Mouse (Mus musculus) CH12.LX (cell line): ENCODE results near the gene Vmn2r86. TPM values are rescaled to one million over a fixed set of nuclear protein-coding genes. Genes with fewer than 3 reads are reported as not detected.
"Not testable (repeated sequence)": the region's sequence is repeated elsewhere in the genome, so short reads cannot be mapped to it uniquely, and the experiment has no call there.

Experiments used
- DNase-seq: peaks from one replicate; pipeline ENCODE4 v3.0.0-alpha.2; 2013; ENCODE audit errors: extremely low read depth
- H3K27ac ChIP-seq: 2 replicates; pipeline ENCODE4 v1.5.1; 2012; ENCODE audit warnings: low read depth, mild to moderate bottlenecking, control low read depth, moderate library complexity; ENCODE audit not compliant: insufficient read depth
- H3K27me3 ChIP-seq: replicated peaks from 2 replicates; pipeline ENCODE3; 2012; ENCODE audit warnings: inconsistent platforms
- H3K36me3 ChIP-seq, 2 experiments: replicated peaks in 1 of 2; 2 replicates each; pipeline versions ENCODE3 to v1.6.1; 2012; ENCODE audit warnings: inconsistent platforms in 1 of 2, low read length in 1 of 2, mild to moderate bottlenecking in 1 of 2, mixed read lengths in 1 of 2, moderate library complexity in 1 of 2; ENCODE audit not compliant: control insufficient read depth in 1 of 2, insufficient read depth in 1 of 2
- H3K4me1 ChIP-seq, 2 experiments: 2 replicates each; pipeline ENCODE4 v1.6.1; 2012; ENCODE audit warnings: inconsistent platforms in 1 of 2, moderate library complexity in 1 of 2; ENCODE audit not compliant: insufficient read depth in 2 of 2, control insufficient read depth in 1 of 2
- H3K4me2 ChIP-seq: 2 replicates; pipeline ENCODE4 v1.6.1; 2012; ENCODE audit warnings: low read depth, mild to moderate bottlenecking, control low read depth; ENCODE audit not compliant: poor library complexity, insufficient read depth, severe bottlenecking
- H3K4me3 ChIP-seq, 3 experiments: fragments of 150-350 bp in 1 of 3; sonication (generic) in 1 of 3; replicated peaks in 1 of 3; 2 replicates each; pipeline versions ENCODE3 to v1.5.1; 2011 to 2012; ENCODE audit warnings: low read depth in 2 of 3, low read length in 2 of 3, mild to moderate bottlenecking in 2 of 3, moderate library complexity in 2 of 3, control low read depth in 1 of 3, improper control_type of control experiment in 1 of 3, inconsistent platforms in 1 of 3, mixed read lengths in 1 of 3; ENCODE audit not compliant: poor library complexity in 1 of 3
- H3K79me2 ChIP-seq: replicated peaks from 2 replicates; pipeline ENCODE4 v1.6.1; 2012; ENCODE audit warnings: mild to moderate bottlenecking, moderate library complexity; ENCODE audit not compliant: control insufficient read depth, poor library complexity, insufficient read depth, severe bottlenecking; ENCODE audit errors: extremely low read depth
- H3K9ac ChIP-seq: 2 replicates; pipeline ENCODE4 v1.6.1; 2012; ENCODE audit warnings: low read depth, mild to moderate bottlenecking, control low read depth, moderate library complexity; ENCODE audit not compliant: insufficient read depth
- H3K9me3 ChIP-seq: replicated peaks from 2 replicates; pipeline ENCODE3; 2012; ENCODE audit warnings: low read length, inconsistent platforms, mixed read lengths
- CTCF ChIP-seq, 2 experiments: IDR thresholded peaks in 1 of 2; conservative IDR thresholded peaks in 1 of 2; 2 replicates each; pipeline ENCODE4 v1.5.1; 2011 to 2012; ENCODE audit warnings: low read depth in 2 of 2, low read length in 2 of 2, improper control_type of control experiment in 1 of 2, inconsistent platforms in 1 of 2, mild to moderate bottlenecking in 1 of 2, moderate library complexity in 1 of 2
- GABPA ChIP-seq: IDR thresholded peaks from 2 replicates; pipeline ENCODE4 v1.6.1; 2012; ENCODE audit warnings: low read depth, low read length, improper control_type of control experiment, inconsistent platforms; ENCODE audit not compliant: insufficient replicate concordance
- IRF4 ChIP-seq: IDR thresholded peaks from 2 replicates; pipeline ENCODE4 v1.6.1; 2014; ENCODE audit warnings: low read depth, mild to moderate bottlenecking, inconsistent platforms, low read length, improper control_type of control experiment
- JUN ChIP-seq: IDR thresholded peaks from 2 replicates; pipeline ENCODE4 v1.6.1; 2011; ENCODE audit warnings: low read depth, mild to moderate bottlenecking, low read length, improper control_type of control experiment, moderate library complexity; ENCODE audit not compliant: insufficient read depth
- MAZ ChIP-seq: IDR thresholded peaks from 2 replicates; pipeline ENCODE4 v1.6.1; 2012; ENCODE audit warnings: low read depth, mild to moderate bottlenecking, inconsistent platforms, low read length, improper control_type of control experiment, moderate library complexity
- MXI1 ChIP-seq: IDR thresholded peaks from 2 replicates; pipeline ENCODE4 v1.6.1; 2011; ENCODE audit warnings: mild to moderate bottlenecking, low read depth, low read length, improper control_type of control experiment
- SMC3 ChIP-seq: IDR thresholded peaks from 2 replicates; pipeline ENCODE4 v1.6.1; 2011; ENCODE audit warnings: low read depth, low read length, improper control_type of control experiment
- TBP ChIP-seq: conservative IDR thresholded peaks from 2 replicates; pipeline ENCODE4 v1.6.1; 2011; ENCODE audit warnings: low read depth, low read length, improper control_type of control experiment
- UBTF ChIP-seq: IDR thresholded peaks from 2 replicates; pipeline ENCODE4 v1.6.1; 2012; ENCODE audit warnings: low read depth, mild to moderate bottlenecking, inconsistent platforms, low read length, improper control_type of control experiment, moderate library complexity
- ZNF384 ChIP-seq: IDR thresholded peaks from 2 replicates; pipeline ENCODE4 v1.6.1; 2012; ENCODE audit warnings: low read depth, low read length, improper control_type of control experiment, inconsistent platforms
- dilution Hi-C: fragments of 300-500 bp; cut with MboI; formaldehyde crosslinking; loops from 2 replicates; pipeline ENCODE4 v1.14.3; 2020; ENCODE audit warnings: low sequenced_read_pairs; ENCODE audit not compliant: extremely low pct_unique_long_range_greater_than_20kb, extremely low pct_ligation_motif_present
- in situ Hi-C: fragments of 300-500 bp; cut with MboI; formaldehyde crosslinking; loops from 3 replicates; pipeline ENCODE4 v1.14.3; 2019; ENCODE audit warnings: low sequenced_read_pairs, low pct_ligation_motif_present, low pct_unique_long_range_greater_than_20kb, mixed read lengths
- polyA plus RNA-seq: library from polyadenylated mRNA; unstranded; fragments of >175 nt; gene quantifications from 2 replicates; pipeline ENCODE4 v1.2.1, GENCODE M21; 2012; ENCODE audit warnings: low read depth; ENCODE audit not compliant: insufficient read length
- total RNA-seq, 2 experiments: library from RNA; depleted of rRNA; stranded (reverse); fragments of 300-350 nt in 1 of 2; fragments of >200 nt in 1 of 2; gene quantifications; 2 replicates each; pipeline ENCODE4 v1.2.3; 2012 to 2014

The Vmn2r86 gene
- total and polyA plus RNA-seq, 3 experiments, result not detected

DNA sequence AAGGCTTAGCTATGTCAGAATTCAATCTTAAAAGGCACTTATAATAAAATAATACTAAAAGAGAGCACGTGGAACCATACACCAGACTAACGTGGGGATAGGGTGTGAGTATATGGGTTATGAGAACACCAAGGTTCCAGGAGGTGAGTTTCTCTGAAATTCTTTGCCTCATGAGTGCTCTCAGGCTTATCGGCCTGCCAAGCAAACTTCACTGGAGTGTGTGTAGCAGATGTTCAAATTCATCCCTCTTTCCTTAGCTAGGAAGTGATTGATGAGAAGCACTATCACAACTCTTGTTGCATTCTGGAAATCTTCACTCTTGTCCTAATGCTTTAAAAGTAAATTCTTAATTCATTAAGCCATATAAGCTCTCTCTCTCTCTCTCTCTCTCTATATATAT, 35.4 kb downstream of the Vmn2r86 start:
- dilution Hi-C loops (no loop called here), in situ Hi-C loops (no loop called here)
- Histone ChIP-seq H3K4me1 (no peaks in the 10 kb centered on the region), H3K9me3 (no peaks in the 10 kb centered on the region), H3K79me2 (no peaks in the 10 kb centered on the region), H3K9ac (no peak overlapping the region), H3K4me2 (no peak overlapping the region), H3K4me3 (no peak overlapping the region), H3K27me3 (no peaks in the 10 kb centered on the region), H3K27ac (no peak overlapping the region), H3K36me3 (no peaks in the 10 kb centered on the region)
- DNase-seq, result no peak
- no peak for TF ChIP-seq IRF4
- TF ChIP-seq MAZ, result no peak
- TF ChIP-seq MXI1, result no peak
- no peak for TF ChIP-seq UBTF
- TF ChIP-seq JUN, result no peak
- no peak for TF ChIP-seq CTCF (conservative IDR thresholded peaks at IDR 0.05 in 1 of 2, IDR thresholded peaks at IDR 0.05 in 1 of 2; ENCODE audit: low read depth in 2 of 2, low read length in 2 of 2)
- TF ChIP-seq SMC3, result no peak
- no peak for TF ChIP-seq ZNF384
- TF ChIP-seq TBP, result no peak
- no peak for TF ChIP-seq GABPA

DNA sequence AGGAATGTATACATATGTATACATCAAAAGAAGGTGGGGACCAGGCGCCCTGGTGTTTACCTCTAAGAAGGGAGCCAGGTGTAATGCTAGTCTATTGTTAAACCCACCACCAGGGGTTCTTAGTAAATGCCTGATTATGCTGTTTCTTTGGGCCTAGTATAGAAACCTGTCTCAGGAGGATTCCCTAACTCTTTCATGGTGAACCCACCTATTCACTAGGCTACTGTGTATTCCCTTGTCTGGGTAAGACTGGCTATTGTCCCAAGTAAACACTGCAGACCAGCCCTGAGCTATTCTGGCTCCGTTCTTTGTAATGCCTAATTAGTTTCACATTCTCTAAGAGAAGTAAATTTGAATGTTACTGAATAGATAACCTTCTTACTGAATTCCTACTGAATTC, 35.9 kb downstream of the Vmn2r86 start:
- in situ Hi-C loops, H3K79me2 ChIP-seq, H3K36me3 ChIP-seq, DNase-seq, H3K27me3 ChIP-seq, H3K9me3 ChIP-seq, H3K4me1 ChIP-seq, H3K4me3 ChIP-seq, dilution Hi-C loops, H3K27ac ChIP-seq, H3K4me2 ChIP-seq, H3K9ac ChIP-seq: not testable (repeated sequence)

DNA sequence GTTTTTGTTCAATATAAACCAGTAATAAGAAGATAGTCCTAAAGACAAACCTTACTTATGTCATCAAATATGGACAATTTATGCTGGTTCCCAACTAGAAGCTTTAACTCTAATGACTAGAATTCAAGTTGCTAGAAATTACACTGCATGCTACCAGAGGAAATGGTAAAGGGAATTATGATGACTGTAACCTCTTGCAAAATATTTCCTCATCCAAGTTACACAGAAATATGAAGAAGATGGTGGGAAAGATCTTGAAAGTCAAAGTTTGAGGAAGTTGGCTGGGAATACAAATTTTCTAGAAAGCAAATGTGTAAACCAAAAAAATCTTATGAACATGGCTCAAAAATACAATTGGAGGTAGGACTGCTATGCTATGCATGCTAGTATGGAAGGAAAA, 39.5 kb downstream of the Vmn2r86 start:
- DNase-seq, H3K9me3 ChIP-seq, H3K27ac ChIP-seq, H3K4me1 ChIP-seq, H3K36me3 ChIP-seq, in situ Hi-C loops, H3K79me2 ChIP-seq, H3K9ac ChIP-seq, dilution Hi-C loops, H3K4me3 ChIP-seq, H3K4me2 ChIP-seq, H3K27me3 ChIP-seq: not testable (repeated sequence)

DNA sequence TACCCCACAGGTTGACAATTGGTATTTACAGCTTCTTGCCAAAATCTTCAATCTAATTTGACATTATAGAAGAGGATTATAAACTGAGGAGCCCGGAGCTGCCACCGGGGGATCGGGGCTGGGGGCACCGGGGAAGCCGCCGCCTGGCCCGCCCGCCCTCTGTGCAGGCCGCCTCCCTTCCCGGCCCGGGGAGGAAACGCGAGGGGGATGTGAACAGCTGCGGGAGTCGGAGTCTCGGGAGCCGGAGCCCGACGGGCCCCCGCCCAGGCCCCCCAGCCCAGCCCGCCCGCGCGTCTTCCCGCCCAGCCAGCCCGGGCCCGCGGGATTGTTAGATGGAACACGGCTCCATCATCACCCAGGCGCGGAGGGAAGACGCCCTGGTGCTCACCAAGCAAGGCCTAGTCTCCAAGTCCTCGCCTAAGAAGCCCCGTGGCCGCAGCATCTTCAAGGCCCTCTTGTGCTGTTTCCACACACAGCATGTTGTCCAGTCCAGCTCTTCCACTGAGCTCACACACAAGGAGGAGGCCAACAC, 43.6 kb downstream of the Vmn2r86 start:
- in situ Hi-C loops, H3K4me2 ChIP-seq, H3K9me3 ChIP-seq, H3K4me3 ChIP-seq, DNase-seq, H3K36me3 ChIP-seq, H3K27ac ChIP-seq, H3K79me2 ChIP-seq, H3K9ac ChIP-seq, dilution Hi-C loops, H3K27me3 ChIP-seq, H3K4me1 ChIP-seq: not testable (repeated sequence)
